Mouse (Mus musculus) hindbrain, embryonic 14.5 days (tissue): Measurements from ENCODE around the gene Hist3h2ba. TPM values are rescaled to one million over a fixed set of nuclear protein-coding genes. Genes with fewer than 3 reads are reported as not detected.
"Not testable (repeated sequence)": the region's sequence is repeated elsewhere in the genome, so short reads cannot be mapped to it uniquely, and the experiment has no call there.

ENCODE experiments used
- ATAC-seq: fragments of 200-750 bp; cut with Nextera tagmentation; 2 replicates; pipeline ENCODE4 v1.8.0; 2017; ENCODE audit warnings: moderate number of reproducible peaks, mild to moderate bottlenecking, moderate TSS enrichment, moderate library complexity; ENCODE audit not compliant: low FRiP score
- DNase-seq: peaks from one replicate; pipeline ENCODE4 v3.0.0-alpha.2; 2015; ENCODE audit warnings: low spot score
- H3K27ac ChIP-seq: fragments of 300-500 bp; sonication (generic); 2 replicates; pipeline ENCODE4 v1.5.1; 2014; ENCODE audit warnings: mild to moderate bottlenecking, moderate library complexity
- H3K27me3 ChIP-seq: fragments of 300-500 bp; sonication (generic); 2 replicates; pipeline ENCODE4 v1.6.1; 2014; ENCODE audit warnings: mild to moderate bottlenecking, low read length, mixed read lengths; ENCODE audit not compliant: control insufficient read depth, insufficient read depth
- H3K36me3 ChIP-seq: fragments of 300-500 bp; sonication (generic); replicated peaks from 2 replicates; pipeline ENCODE4 v1.6.1; 2014; ENCODE audit not compliant: control insufficient read depth, insufficient read depth
- H3K4me1 ChIP-seq: fragments of 300-500 bp; sonication (generic); replicated peaks from 2 replicates; pipeline ENCODE4 v1.6.1; 2014; ENCODE audit warnings: antibody characterized with exemption, low read length, mixed read lengths; ENCODE audit not compliant: control insufficient read depth, insufficient read depth
- H3K4me2 ChIP-seq: fragments of 300-500 bp; sonication (generic); replicated peaks from 2 replicates; pipeline ENCODE4 v1.6.1; 2014; ENCODE audit warnings: mild to moderate bottlenecking, moderate library complexity
- H3K4me3 ChIP-seq: fragments of 300-500 bp; sonication (generic); replicated peaks from 2 replicates; pipeline ENCODE4 v1.5.1; 2014; ENCODE audit warnings: mild to moderate bottlenecking, low read length
- H3K9ac ChIP-seq: fragments of 300-500 bp; sonication (generic); 2 replicates; pipeline ENCODE4 v1.6.1; 2014
- H3K9me3 ChIP-seq: fragments of 300-500 bp; sonication (generic); 2 replicates; pipeline ENCODE4 v1.6.1; 2016; ENCODE audit warnings: low read length; ENCODE audit not compliant: control insufficient read depth
- WGBS: fragments of 180-500 bp; shearing (Covaris S2); extraction: QIAGEN DNeasy Blood & Tissue Kit; methylation state at CpG from one replicate; pipeline ENCODE4 v1.1.7; 2014; 5-methylcytosine and 5-hydroxymethylcytosine counted together
- polyA plus RNA-seq: library from polyadenylated mRNA; unstranded; fragments of >200 nt; fragmentation: Nextera tagmentation; extraction: Ambion mirVana; gene quantifications from 2 replicates; pipeline ENCODE4 v1.2.1, GENCODE M21; 2014

Gene Hist3h2ba
- polyA plus RNA-seq, 1 experiment from 2014 or later, result 138 TPM

GRCm38 (mm10) chr11:58951210-58951609 is 2.5 kb downstream of the Hist3h2ba start:
- peaks cover 32% of the 10 kb centered on the region for H3K4me1 ChIP-seq
- DNase-seq, result no peak
- H3K4me3 ChIP-seq, result peak overlapping the region; percentile 47; the same call in 1 of the 2 replicates
- WGBS, result 47% methylated on average over 5 of the region's 5 CpGs
- no peaks in the 10 kb centered on the region for H3K27me3 ChIP-seq
- H3K27ac ChIP-seq, result peak overlapping the region; percentile 100
- peak overlapping the region; percentile 82 for H3K4me2 ChIP-seq
- H3K36me3 ChIP-seq, result no peaks in the 10 kb centered on the region
- H3K9ac ChIP-seq, result peak overlapping the region; percentile 95
- H3K9me3 ChIP-seq, result no peaks in the 10 kb centered on the region
- ATAC-seq, result no peak

- ATAC-seq (peak; percentile 21), DNase-seq (peak; percentile 68)
- Histone ChIP-seq H3K4me1 (peaks cover 48% of the 10 kb centered on the region), H3K27me3 (no peaks in the 10 kb centered on the region), H3K36me3 (peaks cover 2% of the 10 kb centered on the region; the same call in 1 of the 2 replicates), H3K27ac (peak overlapping the region; percentile 100), H3K4me3 (peak overlapping the region; percentile 77), H3K9ac (peak overlapping the region; percentile 97), H3K9me3 (no peaks in the 10 kb centered on the region), H3K4me2 (peak overlapping the region; percentile 95)
- WGBS, result under 1% methylated on average over 33 of the region's 33 CpGs
Measured at GRCm38 (mm10) chr11:58953351-58954169, 4.8 kb downstream of the Hist3h2ba start.

DNA sequence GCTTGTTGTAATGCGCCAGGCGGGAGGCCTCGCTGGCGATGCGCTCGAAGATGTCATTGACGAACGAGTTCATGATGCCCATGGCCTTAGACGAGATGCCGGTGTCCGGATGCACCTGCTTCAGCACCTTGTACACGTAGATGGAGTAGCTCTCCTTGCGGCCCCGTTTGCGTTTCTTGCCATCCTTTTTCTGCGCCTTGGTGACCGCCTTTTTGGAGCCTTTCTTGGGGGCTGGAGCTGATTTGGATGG is 5.4 kb downstream of the Hist3h2ba start:
- peak overlapping the region; percentile 97 for H3K9ac ChIP-seq
- not testable (repeated sequence) for H3K9me3 ChIP-seq, H3K36me3 ChIP-seq, ATAC-seq, DNase-seq, H3K27me3 ChIP-seq
- H3K4me2 ChIP-seq, result peak overlapping the region; percentile 95
- H3K27ac ChIP-seq, result peak overlapping the region; percentile 100
- H3K4me3 ChIP-seq, result peak overlapping the region; percentile 77
- H3K4me1 ChIP-seq, result peaks cover 53% of the 10 kb centered on the region
- under 1% methylated on average over 17 of the region's 17 CpGs for WGBS

- H3K4me1 ChIP-seq, result peaks cover 58% of the 10 kb centered on the region
Measured at GRCm38 (mm10) chr11:58954420-58955142, 5.9 kb downstream of the Hist3h2ba start, which contains the start of the genes Hist3h2a and Trim17. Gene Hist3h2a, plus strand, starts transcription at chr11:58954685. Gene Trim17, plus strand, starts transcription at chr11:58954685.

DNA sequence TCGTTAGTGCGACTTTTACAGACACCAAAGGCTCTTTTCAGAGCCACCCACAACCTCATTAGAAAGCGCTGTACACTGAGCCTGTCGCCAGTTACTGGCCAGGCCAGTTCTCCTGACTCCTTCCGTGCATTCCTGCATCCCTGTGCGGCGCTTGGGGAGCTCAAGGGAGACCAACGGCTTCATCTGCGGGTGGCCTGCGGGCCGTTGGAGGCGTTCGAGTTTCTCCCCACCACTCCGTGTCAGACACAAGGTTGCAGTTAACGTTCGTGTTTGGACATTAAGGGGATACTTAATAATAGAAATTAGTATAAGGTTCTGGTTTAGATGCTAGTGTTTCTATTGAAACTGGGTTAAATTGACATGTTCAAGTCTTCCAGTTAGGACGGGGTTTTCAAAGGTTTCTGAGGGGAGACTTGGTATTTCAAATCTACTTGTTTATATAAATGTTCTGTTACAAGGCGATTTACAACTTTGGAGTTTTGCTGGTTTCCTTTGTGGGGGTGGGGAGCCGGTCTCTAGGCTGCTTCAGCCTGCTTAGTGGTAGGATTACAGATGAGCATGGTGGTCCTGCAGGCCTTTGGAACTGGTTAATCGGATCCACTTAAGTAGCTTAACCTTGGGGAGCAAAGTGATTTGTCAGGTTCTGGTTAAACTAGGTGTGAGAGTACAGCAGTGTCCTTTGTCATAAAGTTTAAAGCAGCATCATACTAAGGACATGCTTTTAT is 6.6 kb downstream of the Hist3h2ba start:
- H3K4me1 ChIP-seq, result peaks cover 60% of the 10 kb centered on the region
- ATAC-seq (peak; percentile 3; the same call in 1 of the 2 replicates), DNase-seq (no peak)
- peaks cover 2% of the 10 kb centered on the region; the same call in 1 of the 2 replicates for H3K36me3 ChIP-seq
- peak overlapping the region; percentile 92 for H3K9ac ChIP-seq
- H3K4me2 ChIP-seq, result peak overlapping the region; percentile 95
- peak overlapping the region; percentile 100 for H3K27ac ChIP-seq
- WGBS, result under 1% methylated on average over 20 of the region's 20 CpGs
- H3K27me3 ChIP-seq, result no peaks in the 10 kb centered on the region
- peak overlapping the region; percentile 77 for H3K4me3 ChIP-seq
- no peaks in the 10 kb centered on the region for H3K9me3 ChIP-seq

More at GRCm38 (mm10) chr11:58954420-58955142, 5.9 kb downstream of the Hist3h2ba start, which contains the start of the genes Hist3h2a and Trim17:
- Histone ChIP-seq H3K27me3 (no peaks in the 10 kb centered on the region), H3K4me2 (peak within 1 kb of the TSS; percentile 95), H3K36me3 (peaks cover 2% of the 10 kb centered on the region; the same call in 1 of the 2 replicates), H3K9me3 (no peaks in the 10 kb centered on the region), H3K4me3 (peak within 1 kb of the TSS; percentile 77), H3K9ac (peak within 1 kb of the TSS; percentile 97), H3K27ac (peak within 1 kb of the TSS; percentile 100)
- DNase-seq (peak; percentile 99), ATAC-seq (peak; percentile 91)
- under 1% methylated on average over 49 of the region's 49 CpGs for WGBS

DNA sequence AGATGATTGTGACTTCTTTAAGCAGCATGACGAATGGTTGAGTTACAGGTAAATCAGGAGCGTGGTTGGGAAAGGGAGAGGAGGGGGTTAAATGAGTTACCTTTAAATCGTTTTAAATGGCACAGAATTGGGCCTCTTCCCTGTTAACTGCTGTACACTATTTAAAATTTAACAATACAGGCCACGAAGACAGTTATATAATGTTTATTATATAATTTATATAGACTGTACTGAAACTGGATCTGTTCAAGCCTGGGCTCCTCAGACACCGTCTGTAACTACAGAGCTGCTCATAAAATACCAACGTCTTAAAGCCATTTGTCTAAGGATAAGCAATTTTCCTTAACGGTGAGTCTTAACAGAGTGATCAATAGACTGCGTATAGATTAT is 7.1 kb downstream of the Hist3h2ba start:
- Histone ChIP-seq H3K27ac (peak overlapping the region; percentile 100; the same call in 1 of the 2 replicates), H3K36me3 (peaks cover 2% of the 10 kb centered on the region; the same call in 1 of the 2 replicates)
- DNase-seq, result no peak

DNA sequence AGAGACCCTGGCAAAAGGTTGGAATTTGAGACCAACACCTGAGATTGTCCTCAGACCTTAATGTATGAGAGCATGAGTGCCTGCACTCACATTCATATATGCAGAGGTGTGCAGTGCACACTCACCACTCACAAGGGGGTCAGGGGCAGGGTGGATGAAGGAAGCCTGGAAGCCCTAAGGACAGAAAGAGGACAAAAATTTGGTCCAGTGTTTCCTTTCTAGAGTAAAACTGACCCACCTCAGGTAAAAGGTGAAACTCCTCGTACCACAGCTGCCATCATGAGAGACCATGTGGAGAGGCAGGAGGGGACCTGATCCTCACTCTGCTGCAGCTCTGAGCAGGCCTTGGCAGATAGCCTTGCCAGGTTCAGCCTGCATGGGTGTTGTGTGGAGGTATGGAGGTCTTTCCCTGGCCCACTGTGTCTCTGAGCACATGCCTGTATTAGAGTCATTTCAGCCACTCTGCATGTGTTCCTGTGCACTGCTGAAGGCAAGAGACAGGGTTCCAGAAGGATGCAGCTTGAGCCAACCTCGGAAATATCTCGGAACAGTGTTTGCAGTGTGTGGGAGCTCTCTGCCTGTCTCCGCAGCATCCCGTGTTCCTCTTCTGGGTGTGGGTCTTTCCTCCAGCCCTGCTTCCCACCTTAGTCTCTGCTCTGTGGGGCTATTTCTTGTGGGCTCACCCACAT is 8.7 kb downstream of the Hist3h2ba start:
- 83% methylated on average over 5 of the region's 5 CpGs for WGBS
- peak overlapping the region; percentile 95 for H3K4me2 ChIP-seq
- H3K9ac ChIP-seq, result peak overlapping the region; percentile 92
- ATAC-seq, result no peak
- H3K4me3 ChIP-seq, result peak overlapping the region; percentile 77
- DNase-seq, result no peak
- no peak overlapping the region for H3K27ac ChIP-seq
- no peaks in the 10 kb centered on the region for H3K9me3 ChIP-seq
- H3K4me1 ChIP-seq, result peaks cover 42% of the 10 kb centered on the region
- peaks cover 2% of the 10 kb centered on the region; the same call in 1 of the 2 replicates for H3K36me3 ChIP-seq
- no peaks in the 10 kb centered on the region; the same call in 1 of the 2 replicates for H3K27me3 ChIP-seq

More for the DNA sequence above, 7.1 kb downstream of the Hist3h2ba start:
- Histone ChIP-seq H3K4me1 (peaks cover 56% of the 10 kb centered on the region), H3K9me3 (no peaks in the 10 kb centered on the region), H3K4me3 (peak overlapping the region; percentile 77), H3K4me2 (peak overlapping the region; percentile 95), H3K27me3 (no peaks in the 10 kb centered on the region), H3K9ac (peak overlapping the region; percentile 92)
- ATAC-seq, result no peak
- WGBS, result 22% methylated on average over 8 of the region's 8 CpGs

- Histone ChIP-seq H3K4me2 (peak overlapping the region; percentile 95), H3K9me3 (no peaks in the 10 kb centered on the region), H3K9ac (0 out of 2 replicates have a peak overlapping the region, but pooled peaks have one; percentile 63), H3K27me3 (no peaks in the 10 kb centered on the region; the same call in 1 of the 2 replicates), H3K4me3 (no peak overlapping the region), H3K36me3 (peaks cover 2% of the 10 kb centered on the region; the same call in 1 of the 2 replicates), H3K4me1 (peaks cover 37% of the 10 kb centered on the region), H3K27ac (no peak overlapping the region)
- ATAC-seq, result no peak
- no peak for DNase-seq
- WGBS, result 87% methylated on average over 6 of the region's 6 CpGs
Measured at GRCm38 (mm10) chr11:58958536-58958935, 9.8 kb downstream of the Hist3h2ba start.
